ENCODE assay signal across 8 mouse cellular contexts in genomic region chr4:140657681-140658575, GRCm38 (mm10). TPM values are rescaled to one million over a fixed set of nuclear protein-coding genes. Genes with fewer than 3 reads are reported as not detected.
DNase-seq lines count a peak whose midpoint lies in the region; ATAC-seq and TF ChIP-seq lines count a peak whose summit lies in the region.

No protein-coding gene starts in this region.

- TF ChIP-seq CTCF in left cerebral cortex, adult 2 months (IDR thresholded peaks at IDR 0.05): no peak
- no peak for TF ChIP-seq CTCF in small intestine, adult 2 months (IDR thresholded peaks at IDR 0.05; ENCODE audit: extremely low read depth, insufficient read length, insufficient replicate concordance, low read depth, low read length)

- TF ChIP-seq POLR2A in small intestine, adult 2 months (IDR thresholded peaks at IDR 0.05; ENCODE audit: low read depth, low read length): no peak

- DNase-seq in adrenal gland, adult 18-20 months (ENCODE audit: low spot score in 2 of 2): peak; percentile 60 to 67
- DNase-seq in embryo, embryonic 10.5 days (ENCODE audit: low spot score): peak; percentile 76
- peak; percentile 86 for DNase-seq in gastrocnemius, postnatal 14 days
- DNase-seq in intestine, embryonic 14.5 days (ENCODE audit: low spot score): peak; percentile 79
- peak; percentile 56 to 81 for DNase-seq in left cerebral cortex, adult 2 months (ENCODE audit: extremely low spot score in 1 of 2, low spot score in 2 of 2)
- DNase-seq in mesoderm, embryonic 11.5 days (ENCODE audit: low read depth, low spot score): peak; percentile 67
- DNase-seq in thymus, postnatal 0 days (ENCODE audit: low spot score): no peak

- peak overlapping the region; percentile 38 for H3K4me2 ChIP-seq in intestine, embryonic 14.5 days (ENCODE audit: low read length)

- no peaks in the 10 kb centered on the region for H3K36me3 ChIP-seq in intestine, embryonic 14.5 days (ENCODE audit: control insufficient read depth, insufficient read depth, low read length)
- H3K36me3 ChIP-seq in small intestine, adult 2 months (ENCODE audit: control insufficient read depth, insufficient read depth, low read length): no peaks in the 10 kb centered on the region

- no peaks in the 10 kb centered on the region for H3K27me3 ChIP-seq in intestine, embryonic 14.5 days (replicated peaks; ENCODE audit: control insufficient read depth, insufficient read depth, low read length)
- peaks cover 21% of the 10 kb centered on the region; the same call in 1 of the 2 replicates for H3K27me3 ChIP-seq in small intestine, adult 2 months (ENCODE audit: control insufficient read depth, insufficient read depth, low read length)

- WGBS in intestine, embryonic 14.5 days: 9% methylated on average over 24 of the region's 24 CpGs
- 10% methylated on average over 24 of the region's 24 CpGs for WGBS in small intestine, adult 2 months

- H3K9ac ChIP-seq in intestine, embryonic 14.5 days (ENCODE audit: low read length): peak overlapping the region; percentile 25

- H3K9me3 ChIP-seq in intestine, embryonic 14.5 days (ENCODE audit: control insufficient read depth, low read length): no peaks in the 10 kb centered on the region

- intact Hi-C loops in gastrocnemius, postnatal 14 days (cut with DNase I; ENCODE audit: low total_unique reads): no loop called here
- intact Hi-C loops in left cerebral cortex, adult 2 months (cut with DNase I): loop anchor here (2.0 kb wide), 1 partner anchor 33 kb away; no protein-coding TSS in a partner anchor

- H3K4me1 ChIP-seq in intestine, embryonic 14.5 days (replicated peaks; ENCODE audit: control insufficient read depth, insufficient read depth, low read length): peaks cover 23% of the 10 kb centered on the region
- H3K4me1 ChIP-seq in small intestine, adult 2 months (ENCODE audit: control insufficient read depth, insufficient read depth, insufficient read length, low read length): peaks cover 7% of the 10 kb centered on the region

- ATAC-seq in intestine, embryonic 14.5 days (replicated peaks; ENCODE audit: low FRiP score, low TSS enrichment, low read depth): peak; percentile 79

- H3K27ac ChIP-seq in intestine, embryonic 14.5 days (ENCODE audit: low read depth): peak overlapping the region; percentile 82
- H3K27ac ChIP-seq in left cerebral cortex, adult 2 months: peak overlapping the region; percentile 37; the same call in 1 of the 2 replicates
- H3K27ac ChIP-seq in small intestine, adult 2 months (ENCODE audit: insufficient read depth, low read depth, low read length): 0 out of 2 replicates have a peak overlapping the region, but pooled peaks have one; percentile 13

- H3K4me3 ChIP-seq in intestine, embryonic 14.5 days (ENCODE audit: low read depth, low read length): no peak overlapping the region
- H3K4me3 ChIP-seq in left cerebral cortex, adult 2 months: no peak overlapping the region
- H3K4me3 ChIP-seq in small intestine, adult 2 months (ENCODE audit: low read depth, low read length): peak overlapping the region; percentile 6; the same call in 1 of the 2 replicates

RNA-seq across cellular contexts. Expression of gene Arhgef10l, which starts 7.9 kb away (rescaled TPM):
- 10 to 100 TPM in 1 of 2 experiments, 1 to 10 TPM in 1; 6.7 to 10.7 TPM for total RNA-seq in adrenal gland, adult 18-20 months (2021)
- total RNA-seq in gastrocnemius, postnatal 14 days (2021): 10 to 100 TPM; 39.2 to 49.0 TPM
- 15.2 and 16.3 TPM in 2 replicates for polyA plus RNA-seq in intestine, embryonic 14.5 days (2014; fragmentation: Nextera tagmentation; extraction: Ambion mirVana)
- total RNA-seq in left cerebral cortex, adult 2 months (2021): 10 to 100 TPM; 63.2 to 71.5 TPM
- 10.4 and 14.2 TPM in 2 replicates for polyA plus RNA-seq in small intestine, adult 2 months (2012; rRNA removed)
- 12.5 and 16.3 TPM in 2 replicates for polyA plus RNA-seq in thymus, postnatal 0 days (2015; fragmentation: Nextera tagmentation; extraction: Ambion mirVana)

RNA-seq across cellular contexts. Expression of gene Rcc2, which starts 42.4 kb away (rescaled TPM):
- 10 to 100 TPM; 46.4 to 72.2 TPM for total RNA-seq in adrenal gland, adult 18-20 months (2021)
- 10 to 100 TPM; 14.2 to 19.3 TPM for total RNA-seq in gastrocnemius, postnatal 14 days (2021)
- polyA plus RNA-seq in intestine, embryonic 14.5 days (2014; fragmentation: Nextera tagmentation; extraction: Ambion mirVana): 29.8 and 30.7 TPM in 2 replicates
- 10 to 100 TPM; 87.4 to 91.7 TPM for total RNA-seq in left cerebral cortex, adult 2 months (2021)
- 23.1 and 42.9 TPM in 2 replicates for polyA plus RNA-seq in small intestine, adult 2 months (2012; rRNA removed)
- 68.4 and 77.4 TPM in 2 replicates for polyA plus RNA-seq in thymus, postnatal 0 days (2015; fragmentation: Nextera tagmentation; extraction: Ambion mirVana)

Comparison
In these comparisons a context has a peak if more than half of its experiments do, and no peak if none do; other contexts are left out.
1. H3K27ac ChIP-seq: peak in every context shown above with its lines; median percentile 82 in intestine, embryonic 14.5 days; 37 in left cerebral cortex, adult 2 months; 13 in small intestine, adult 2 months.